Mouse (Mus musculus) gonadal fat pad, adult 2 months (tissue): Measurements from ENCODE around the gene Olfr370. TPM values are rescaled to one million over a fixed set of nuclear protein-coding genes. Genes with fewer than 3 reads are reported as not detected.

Experiments used
- polyA plus RNA-seq: library from polyadenylated mRNA; depleted of rRNA; stranded (reverse); fragments of >200 nt; gene quantifications from 2 replicates; pipeline ENCODE4 v1.2.3, GENCODE M21; 2012; rRNA removed

Olfr370 gene
- polyA plus RNA-seq, 1 experiment = not detected

Other genes with a start within 250 kb of the Olfr370 start
- gene Ucp1, start 245.4 kb upstream of the Olfr370 start, polyA plus RNA-seq = 0.25 and 0.59 TPM in 2 replicates
- 6.4 and 7.4 TPM in 2 replicates for gene Elmod2, start 203.3 kb upstream of the Olfr370 start, polyA plus RNA-seq
- not detected in 2 replicates for gene Mgat4d, start 187.3 kb upstream of the Olfr370 start, polyA plus RNA-seq
- 0.15 and 0.42 TPM in 2 replicates for gene Clgn, start 145.9 kb upstream of the Olfr370 start, polyA plus RNA-seq
- 10.6 and 14.3 TPM in 2 replicates for gene Scoc, start 77.4 kb upstream of the Olfr370 start, polyA plus RNA-seq
- gene Ndufb7, start 30.9 kb downstream of the Olfr370 start, polyA plus RNA-seq = 509 and 536 TPM in 2 replicates
- gene Tecr, start 72.2 kb downstream of the Olfr370 start, polyA plus RNA-seq = 772 and 857 TPM in 2 replicates
- 36.0 and 40.6 TPM in 2 replicates for gene Dnajb1, start 72.4 kb downstream of the Olfr370 start, polyA plus RNA-seq
- gene Gipc1, start 116.9 kb downstream of the Olfr370 start, polyA plus RNA-seq = 95.2 and 110 TPM in 2 replicates
- gene Ptger1, start 130.9 kb downstream of the Olfr370 start, polyA plus RNA-seq = 1.3 and 1.4 TPM in 2 replicates
- gene Pkn1, start 163.4 kb downstream of the Olfr370 start, polyA plus RNA-seq = 63.3 and 63.6 TPM in 2 replicates
- 28.2 and 35.7 TPM in 2 replicates for gene Ddx39, start 179.4 kb downstream of the Olfr370 start, polyA plus RNA-seq
- 173 and 176 TPM in 2 replicates for gene Adgre5, start 205.5 kb downstream of the Olfr370 start, polyA plus RNA-seq